Mouse (Mus musculus): ENCODE results near the gene Mgl2.
"Not testable (repeated sequence)": the region's sequence is repeated elsewhere in the genome, so short reads cannot be mapped to it uniquely, and the experiment has no call there.

The Mgl2 gene

DNA sequence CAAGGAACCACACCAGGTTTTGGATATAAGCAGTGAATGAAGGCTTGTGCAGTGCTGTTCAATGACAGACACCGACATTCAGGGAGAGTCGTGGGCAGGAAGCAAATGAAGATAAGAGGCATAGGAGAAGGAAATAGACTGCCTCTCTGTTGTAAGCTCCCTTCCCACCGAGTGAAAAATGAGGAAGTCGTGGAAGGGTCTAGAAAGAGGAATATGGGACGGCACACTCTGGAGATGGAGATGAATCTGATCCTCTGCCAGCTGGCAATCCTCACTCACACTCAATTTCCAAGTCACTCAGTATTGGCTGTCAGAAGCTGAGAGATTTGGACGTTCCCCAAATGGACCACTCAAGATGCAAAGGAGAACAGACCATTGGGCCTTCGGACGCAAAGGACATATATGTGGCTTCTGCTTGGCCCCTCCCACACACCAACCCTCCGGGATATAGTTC lies at the start of gene Mgl2:
TSS of gene Mgl2 (plus strand) at position 404 of the 454 bp plus-strand sequence.
- DNase-seq (ENCODE audit: low read depth, low spot score), result no peak

DNA sequence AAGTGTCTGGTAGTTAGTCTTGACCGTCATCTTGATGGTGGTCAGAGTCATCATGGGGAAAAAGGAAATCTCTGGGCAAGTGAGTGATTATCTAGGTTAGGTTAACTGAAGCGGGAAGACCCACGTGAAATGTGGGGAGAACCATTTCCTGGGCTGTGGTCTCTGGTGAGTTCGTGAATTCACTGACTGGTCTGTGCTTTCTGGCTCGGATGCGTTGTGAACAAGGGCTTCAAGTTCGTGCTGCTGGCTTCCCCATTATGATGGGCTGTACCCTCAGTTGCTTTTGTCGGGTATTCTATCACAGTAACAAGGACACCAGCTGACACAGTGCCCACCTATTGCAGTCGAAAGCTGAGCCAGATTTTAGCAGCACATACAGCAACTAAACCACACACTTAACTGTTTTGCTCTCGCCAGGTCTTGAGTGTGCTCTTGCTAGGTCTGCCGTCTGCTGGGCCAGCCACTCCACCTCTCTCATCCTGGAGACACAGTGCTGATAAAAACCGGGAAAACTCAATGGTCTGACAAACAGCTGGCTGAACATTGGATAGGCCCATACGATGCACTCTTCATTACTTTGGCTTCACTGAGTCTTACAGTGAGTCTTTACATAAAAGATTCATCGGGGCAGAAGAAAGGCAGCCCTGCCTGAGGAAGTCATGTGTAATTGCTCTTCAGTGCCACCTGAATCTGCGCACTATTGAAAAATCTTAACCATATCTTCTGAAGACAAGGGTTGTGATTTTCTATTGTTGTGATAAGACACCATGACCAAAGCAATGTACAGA lies 49.1 kb upstream of the Mgl2 start:
- DNase-seq (ENCODE audit: low read depth, low spot score), result no peak

DNA sequence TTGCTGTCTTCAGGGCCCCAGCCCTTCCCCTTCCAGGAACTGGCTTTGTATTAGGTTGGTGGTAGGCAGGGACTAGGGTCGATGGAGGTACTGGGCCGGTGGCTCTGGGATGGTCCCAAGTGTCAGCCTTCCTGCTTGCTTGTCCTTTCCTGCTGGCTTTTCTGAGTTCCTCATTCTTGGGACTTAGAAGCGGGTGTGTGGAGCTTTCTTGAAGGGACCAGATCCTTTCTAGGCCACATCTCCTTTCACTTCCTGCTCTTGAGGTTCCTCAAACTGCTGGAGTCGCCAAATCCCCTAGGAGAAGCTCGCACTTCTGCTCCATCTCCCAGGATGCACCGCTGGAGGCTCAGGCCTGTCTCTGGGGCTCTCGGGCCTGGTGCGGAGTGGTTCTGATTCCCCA lies 45.6 kb upstream of the Mgl2 start:
- no peak for DNase-seq (ENCODE audit: low read depth, low spot score)

DNA sequence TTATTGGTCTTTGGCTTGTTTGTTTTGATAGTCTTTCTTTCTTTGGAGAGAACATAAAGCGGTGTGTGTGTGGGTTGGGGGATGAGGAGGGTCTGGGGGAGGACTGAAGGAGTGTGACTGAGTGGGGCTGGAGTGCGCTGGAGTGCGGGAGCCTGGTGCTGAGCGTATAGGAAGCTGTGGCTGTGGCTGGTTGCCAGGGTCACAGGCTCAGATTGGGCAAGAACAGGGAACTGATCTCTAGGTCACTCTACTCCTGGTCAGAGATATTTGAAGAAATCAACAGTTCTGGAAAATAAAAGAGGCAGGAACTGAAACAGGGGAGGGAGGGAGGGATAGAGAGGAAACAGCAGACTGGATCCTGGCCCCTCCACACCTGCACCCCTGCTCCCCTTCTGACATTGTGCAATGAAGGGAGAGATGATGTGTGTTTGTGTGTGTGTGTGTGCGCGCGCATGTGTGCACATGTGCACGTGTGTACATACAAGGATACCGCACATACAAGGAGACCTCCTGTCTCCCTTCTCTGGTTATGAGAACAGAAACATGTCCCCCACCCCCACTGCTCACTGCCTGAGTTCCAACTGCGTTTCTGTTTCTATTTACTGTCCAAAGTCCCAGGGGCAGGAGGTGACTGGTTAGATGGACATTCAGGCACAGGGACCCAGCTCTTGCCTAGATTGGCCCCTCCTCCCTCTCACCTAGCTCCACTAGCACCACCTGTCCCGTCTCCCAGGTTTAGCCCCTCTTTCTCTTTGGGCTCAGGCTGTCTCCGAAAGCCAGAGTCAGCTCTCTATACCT lies 37.9 kb upstream of the Mgl2 start, which contains the start of gene Asgr2:
TSS of gene Asgr2 (plus strand) at position 659 of the 798 bp plus-strand sequence.
- no peak for DNase-seq (ENCODE audit: low read depth, low spot score)

DNA sequence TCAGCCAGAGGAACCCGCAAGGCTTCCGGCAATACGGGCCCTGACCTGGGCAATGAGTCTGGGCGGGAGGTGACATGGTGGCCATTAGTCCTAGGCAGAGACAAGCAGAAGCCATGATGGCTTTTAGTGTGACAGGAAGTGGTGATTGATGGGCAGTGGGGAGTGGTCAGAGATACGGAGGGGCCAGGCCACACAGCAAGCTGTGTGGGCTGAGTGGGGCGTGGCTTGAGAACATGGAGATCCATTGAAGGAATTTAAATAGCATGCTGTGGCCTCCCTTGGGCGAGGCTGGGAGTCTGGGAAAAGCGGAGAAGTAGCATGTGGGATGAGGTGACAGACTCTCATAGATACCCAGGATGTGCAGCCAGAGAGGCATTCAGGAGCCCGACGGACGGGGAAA lies 32.7 kb upstream of the Mgl2 start:
- DNase-seq (ENCODE audit: low read depth, low spot score), result no peak

DNA sequence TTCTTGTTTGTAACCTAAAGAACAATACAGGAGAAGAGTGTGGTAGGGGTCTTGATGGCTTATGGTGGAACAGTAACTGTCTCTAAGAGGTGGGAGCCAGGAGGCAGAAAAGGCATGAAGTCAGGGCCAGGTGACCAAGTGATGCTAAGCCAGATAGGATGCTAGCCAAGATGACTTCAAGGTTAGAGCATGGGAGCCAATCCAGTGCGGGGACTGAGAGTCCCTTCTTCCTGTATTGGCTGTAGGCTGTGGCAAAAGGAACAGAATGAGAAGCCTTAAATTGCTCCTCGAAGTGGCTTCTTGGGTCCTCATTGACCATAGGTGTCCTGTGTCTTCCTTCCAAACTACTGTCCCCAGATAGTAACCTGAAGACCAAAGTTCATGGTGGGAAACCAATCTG lies 31.0 kb upstream of the Mgl2 start:
- DNase-seq (ENCODE audit: low read depth, low spot score), result no peak

DNA sequence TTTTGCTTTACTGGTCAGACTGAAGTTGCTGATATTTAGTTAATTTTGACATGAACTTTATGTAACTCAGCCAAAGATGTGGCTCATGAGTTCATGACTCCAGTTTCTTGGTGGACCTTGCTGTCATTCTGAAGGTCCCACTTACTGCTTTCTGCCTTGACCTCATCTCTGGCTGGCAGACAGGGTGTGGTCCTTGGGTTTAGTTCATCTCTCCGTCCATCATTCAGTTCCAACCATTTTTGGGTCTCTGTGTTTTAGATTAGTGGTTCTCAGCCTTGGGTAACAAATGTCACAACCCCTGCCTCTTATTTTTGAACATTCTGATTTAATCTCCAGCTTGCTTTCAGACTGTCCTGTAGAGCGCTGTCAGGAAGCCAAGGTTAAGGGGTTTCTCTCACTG lies 30.3 kb upstream of the Mgl2 start:
- no peak for DNase-seq (ENCODE audit: low read depth, low spot score)

DNA sequence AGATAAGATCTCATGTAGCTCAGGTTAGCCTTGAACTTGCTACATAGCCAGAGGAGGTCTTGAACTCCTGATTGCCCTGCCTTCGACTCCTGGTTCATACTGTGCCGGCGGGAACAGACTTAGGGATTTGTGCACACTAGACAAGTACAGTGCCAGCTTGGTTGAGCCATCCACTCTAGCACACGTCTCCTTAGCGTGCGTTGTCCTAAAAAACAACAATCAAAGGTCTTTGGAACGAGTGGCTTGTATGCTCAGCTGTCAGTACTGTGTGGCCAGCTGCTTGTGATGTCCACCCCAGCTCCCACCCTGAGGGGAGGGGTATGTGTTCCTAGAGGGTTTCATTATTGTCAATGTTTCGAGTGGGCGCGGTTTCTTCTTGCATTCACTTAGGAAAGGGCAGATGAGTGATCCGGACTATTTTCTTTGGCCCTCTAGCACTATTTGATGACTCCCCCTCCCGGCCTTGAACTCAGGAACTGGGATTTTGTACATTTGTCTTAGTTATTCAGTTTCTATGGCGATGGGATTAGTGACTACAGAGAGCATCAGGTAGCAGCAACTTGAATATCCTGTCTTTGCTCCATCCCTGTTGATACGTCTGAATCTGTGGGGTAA lies 26.3 kb upstream of the Mgl2 start:
- DNase-seq (ENCODE audit: low read depth, low spot score), result no peak

DNA sequence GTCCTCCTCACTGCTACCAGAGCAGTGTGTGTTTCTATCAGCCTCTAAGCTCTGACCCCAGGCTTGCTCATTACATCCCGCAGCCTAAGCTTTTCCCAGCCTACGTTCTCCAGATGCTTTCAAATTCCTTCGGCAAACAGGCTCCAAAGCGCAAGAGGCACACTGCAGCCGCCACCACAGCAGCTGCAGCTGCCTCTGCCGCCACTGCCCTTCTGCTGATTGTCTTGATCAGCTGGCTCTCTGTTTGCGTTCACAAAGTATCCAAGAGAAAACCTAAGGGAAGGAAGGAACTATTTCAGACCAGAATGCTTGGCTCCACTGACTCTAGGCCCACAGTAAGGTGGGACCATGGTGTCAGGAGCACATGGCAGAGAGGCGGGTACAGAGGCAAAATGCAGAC lies 23.0 kb upstream of the Mgl2 start:
- no peak for DNase-seq (ENCODE audit: low read depth, low spot score)

DNA sequence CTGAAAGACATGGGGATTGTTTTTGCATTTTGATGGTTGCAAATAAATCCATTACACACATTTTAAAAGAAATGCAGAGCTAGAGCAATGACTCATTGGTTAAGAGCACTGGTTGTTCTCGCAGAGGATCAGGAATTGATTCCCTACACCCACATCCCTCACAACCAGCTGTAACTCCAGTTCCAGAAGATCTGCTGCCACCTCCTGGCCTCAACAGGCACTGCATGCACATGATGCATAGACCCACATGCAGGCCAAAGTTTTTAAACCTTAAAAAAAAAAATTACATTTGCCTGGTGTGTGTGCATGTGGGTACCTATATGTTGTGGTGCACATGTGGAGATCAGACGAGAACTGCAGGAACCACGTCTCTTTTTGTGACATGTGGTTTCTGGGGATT lies 20.0 kb upstream of the Mgl2 start:
- DNase-seq (ENCODE audit: low read depth, low spot score), result peak; percentile 13

DNA sequence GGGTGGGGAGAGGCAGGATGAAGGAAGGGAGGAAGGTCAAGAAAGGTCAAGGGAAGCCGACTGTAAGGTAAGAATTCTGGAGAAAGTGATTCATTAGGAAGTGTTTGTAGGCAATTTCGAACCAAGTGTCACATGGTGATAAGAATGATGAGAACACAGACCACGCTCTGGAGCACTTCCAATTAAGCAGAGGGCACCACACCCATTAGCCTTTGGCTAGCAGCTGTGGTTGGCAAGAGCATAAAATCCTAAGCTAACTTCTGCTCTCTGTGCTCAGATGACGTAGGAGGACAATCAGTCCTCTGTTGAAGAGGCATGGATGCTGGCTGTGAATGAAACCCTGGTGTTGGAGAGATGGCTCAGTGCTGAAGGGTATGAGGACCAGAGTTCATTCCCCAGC lies 15.6 kb upstream of the Mgl2 start:
- DNase-seq (ENCODE audit: low read depth, low spot score), result no peak

DNA sequence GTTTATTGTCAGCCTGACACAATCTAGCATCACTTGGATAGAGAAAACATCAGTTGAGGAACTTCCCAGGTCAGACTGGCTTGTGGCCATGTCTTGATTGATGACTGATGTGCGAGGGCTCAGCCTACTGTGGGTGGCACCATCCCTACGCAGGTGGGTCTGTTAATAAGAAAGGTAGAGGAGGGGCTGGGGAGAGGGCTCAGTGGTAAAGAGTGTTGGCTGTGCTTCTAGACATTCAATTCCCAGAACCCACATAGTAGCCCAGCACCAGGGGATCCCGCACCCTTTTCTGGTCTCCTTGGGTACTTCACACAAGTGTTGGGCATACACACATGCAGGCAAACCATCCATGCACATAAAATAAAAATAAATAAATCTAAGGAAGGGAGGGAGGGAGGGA lies 14.2 kb upstream of the Mgl2 start:
- DNase-seq (ENCODE audit: low read depth, low spot score), result no peak

DNA sequence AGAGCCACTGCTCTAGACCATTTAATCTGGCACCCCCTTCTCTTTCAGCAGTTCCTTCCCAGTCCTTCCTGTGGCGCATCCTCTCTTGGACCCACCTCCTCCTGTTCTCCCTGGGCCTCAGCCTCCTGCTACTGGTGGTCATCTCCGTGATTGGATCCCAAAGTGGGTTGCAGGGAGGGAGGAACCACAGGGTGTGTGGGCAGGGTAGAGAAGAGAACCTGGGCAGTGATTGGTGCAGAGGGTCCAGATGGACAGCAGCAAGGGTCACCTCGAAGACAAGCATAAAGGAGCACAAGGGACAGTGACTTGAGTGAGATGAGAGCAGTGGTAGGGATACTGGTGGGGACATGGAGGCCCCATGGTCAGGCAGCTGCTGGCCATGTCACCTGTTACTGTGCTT lies 4.9 kb downstream of the Mgl2 start:
- DNase-seq (ENCODE audit: low read depth, low spot score), result not testable (repeated sequence)

DNA sequence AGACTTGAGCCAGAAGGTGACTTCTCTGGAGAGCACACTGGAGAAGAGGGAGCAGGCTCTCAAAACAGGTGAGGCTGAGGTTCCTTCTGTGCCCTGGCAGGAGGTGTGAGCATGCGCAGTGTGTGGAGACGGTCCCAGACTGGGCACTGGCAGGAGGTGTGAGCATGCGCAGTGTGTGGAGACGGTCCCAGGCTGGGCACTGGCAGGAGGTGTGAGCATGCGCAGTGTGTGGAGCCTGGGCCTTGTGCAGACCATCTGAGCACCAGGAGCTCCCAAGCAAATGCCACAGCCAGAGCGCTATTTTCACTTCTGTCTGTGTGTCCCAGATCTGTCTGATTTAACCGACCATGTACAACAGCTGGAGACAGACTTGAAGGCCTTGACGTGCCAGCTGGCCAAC lies 5.8 kb downstream of the Mgl2 start:
- not testable (repeated sequence) for DNase-seq (ENCODE audit: low read depth, low spot score)

DNA sequence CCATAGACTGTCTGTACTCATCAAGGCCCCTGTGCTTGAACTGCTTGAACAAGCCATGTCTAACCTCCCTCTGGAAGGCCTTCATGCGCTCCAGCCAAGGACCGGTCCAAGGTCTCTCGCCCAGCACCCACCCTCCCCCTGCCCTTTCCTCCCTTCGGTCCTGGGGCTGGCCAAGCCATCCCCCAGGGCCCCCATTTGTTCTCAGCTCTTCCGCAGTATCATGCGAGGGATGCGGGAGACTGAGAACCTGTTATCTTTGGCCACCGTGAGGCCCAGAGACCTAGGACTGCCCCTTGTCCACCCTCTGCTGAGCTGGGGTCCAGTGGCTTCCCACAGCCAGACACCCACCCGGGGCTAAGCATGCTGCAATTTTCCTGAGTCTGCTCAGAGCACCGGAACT lies 9.0 kb downstream of the Mgl2 start:
- DNase-seq (ENCODE audit: low read depth, low spot score), result no peak

DNA sequence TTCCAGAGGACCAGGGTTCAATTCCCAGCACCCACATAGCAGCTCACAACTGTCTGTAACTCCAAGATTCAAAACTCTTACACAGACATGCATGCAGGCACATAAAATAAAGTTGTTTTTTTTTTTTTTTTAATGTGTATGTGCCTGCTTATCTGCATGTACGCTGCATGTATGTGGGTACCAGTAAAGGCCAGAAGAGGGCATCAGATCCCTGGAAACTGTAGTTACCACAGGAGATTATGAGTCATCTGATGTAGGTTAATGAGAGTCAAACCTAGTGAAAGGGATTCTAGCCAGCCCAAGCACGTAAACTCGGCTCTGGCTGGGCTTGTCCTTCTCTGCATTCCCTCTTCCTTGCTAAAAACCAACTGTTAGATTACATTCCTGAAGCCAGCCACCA lies 20.9 kb downstream of the Mgl2 start:
- DNase-seq (ENCODE audit: low read depth, low spot score), result no peak

DNA sequence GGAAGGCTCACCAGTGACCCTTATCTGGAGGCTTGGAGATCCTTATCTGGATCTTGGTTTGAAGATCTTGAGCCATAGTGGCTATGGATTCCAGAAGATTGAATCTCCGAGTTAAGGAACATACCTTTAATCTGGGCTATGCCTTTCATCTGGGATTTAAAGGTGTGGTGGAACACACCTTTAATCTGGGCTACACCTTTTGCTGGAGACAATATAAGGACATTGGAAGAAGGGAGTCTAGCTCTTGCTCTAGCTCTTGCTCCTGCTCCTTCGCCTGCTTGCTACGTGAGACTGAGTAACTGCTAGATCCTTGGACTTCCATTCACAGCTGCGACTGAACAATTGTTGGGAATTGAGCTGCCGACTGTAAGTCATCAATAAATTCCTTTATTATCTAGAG lies 25.8 kb downstream of the Mgl2 start, which contains the start of gene Clec10a:
TSS of gene Clec10a (plus strand) at position 301 of the 400 bp plus-strand sequence.
- not testable (repeated sequence) for DNase-seq (ENCODE audit: low read depth, low spot score)

DNA sequence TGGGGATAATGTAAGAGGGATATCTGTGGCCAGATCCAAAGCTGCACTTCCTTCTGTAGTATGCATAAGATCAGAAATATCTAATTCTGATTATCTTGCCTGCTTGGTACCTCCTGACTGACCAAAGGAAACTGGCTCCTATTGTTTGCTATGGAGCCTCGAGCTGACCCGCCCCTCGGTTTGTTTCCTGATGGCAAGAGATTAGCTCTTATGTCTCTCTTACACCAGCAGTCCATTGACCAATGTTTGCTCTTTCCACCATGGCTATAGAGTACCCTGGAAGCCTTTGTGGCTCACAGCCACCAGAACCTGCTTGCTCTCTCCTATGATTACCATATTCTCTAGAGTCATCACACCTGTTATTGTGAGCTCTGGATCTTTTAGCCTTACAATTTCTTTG lies 32.2 kb downstream of the Mgl2 start:
- DNase-seq (ENCODE audit: low read depth, low spot score), result no peak

DNA sequence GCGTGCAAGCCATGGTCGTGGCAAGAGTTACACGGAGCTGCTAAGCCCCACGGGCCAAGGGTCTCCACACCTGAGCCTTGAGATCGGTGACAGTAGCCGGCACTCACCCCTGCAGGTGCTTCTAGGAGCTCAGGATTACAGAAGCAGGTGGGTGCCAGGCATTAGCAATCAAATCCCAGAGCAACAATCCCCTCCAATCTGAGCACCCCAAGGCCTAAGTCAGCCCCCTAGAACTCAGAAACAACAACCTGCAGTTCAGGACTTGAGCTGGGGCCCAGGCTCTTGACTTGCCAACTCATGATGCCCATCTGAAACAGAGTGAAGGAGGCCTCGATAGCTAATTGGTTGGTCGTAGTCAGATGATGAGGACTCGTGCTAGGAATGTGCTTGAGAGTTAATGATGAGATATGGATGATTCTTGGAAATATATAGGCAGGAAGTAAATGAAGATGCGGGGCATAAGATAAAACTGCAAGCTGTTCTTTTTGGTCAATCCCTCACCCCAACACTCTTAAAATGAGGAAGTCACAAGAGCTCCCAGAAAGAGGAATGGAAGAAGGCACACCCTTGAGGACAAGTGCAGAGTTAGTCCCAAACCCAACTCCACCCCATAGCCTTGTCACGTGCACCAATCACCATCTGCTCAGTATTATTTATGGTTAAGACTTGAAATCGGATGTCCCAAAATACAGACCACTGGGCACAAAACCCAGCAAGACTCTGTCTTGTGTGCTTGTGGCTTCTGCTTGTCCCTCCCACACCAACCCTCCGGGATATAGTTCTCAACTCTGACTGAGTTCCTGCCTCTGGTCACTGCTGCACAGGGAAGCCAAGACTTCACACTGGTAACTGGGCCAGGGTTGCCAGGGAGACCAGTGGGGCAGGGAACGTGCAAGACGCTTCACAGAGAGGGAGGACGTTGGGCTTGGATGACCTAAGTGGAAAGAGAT lies 36.1 kb downstream of the Mgl2 start:
- no peak for DNase-seq (ENCODE audit: low read depth, low spot score)

DNA sequence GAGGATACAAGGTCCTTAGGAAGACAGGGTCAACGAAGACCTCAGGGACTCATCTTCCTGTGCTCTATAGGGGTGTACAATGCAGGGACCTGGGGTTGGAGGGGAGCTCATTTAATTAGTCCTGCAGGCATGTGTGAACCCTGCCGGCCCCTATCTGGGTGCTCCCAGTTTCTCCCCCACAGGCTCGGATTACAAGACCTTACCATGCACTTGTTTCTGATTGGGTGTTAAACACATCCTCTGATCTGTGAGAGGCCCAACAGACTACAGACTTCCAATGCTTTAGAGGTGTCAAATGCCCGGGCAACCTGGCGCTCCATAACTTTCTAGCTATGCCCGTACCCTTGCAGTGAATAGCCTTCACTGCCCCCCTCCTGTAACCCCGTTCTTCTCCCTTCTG lies 38.0 kb downstream of the Mgl2 start:
- no peak for DNase-seq (ENCODE audit: low read depth, low spot score)

DNA sequence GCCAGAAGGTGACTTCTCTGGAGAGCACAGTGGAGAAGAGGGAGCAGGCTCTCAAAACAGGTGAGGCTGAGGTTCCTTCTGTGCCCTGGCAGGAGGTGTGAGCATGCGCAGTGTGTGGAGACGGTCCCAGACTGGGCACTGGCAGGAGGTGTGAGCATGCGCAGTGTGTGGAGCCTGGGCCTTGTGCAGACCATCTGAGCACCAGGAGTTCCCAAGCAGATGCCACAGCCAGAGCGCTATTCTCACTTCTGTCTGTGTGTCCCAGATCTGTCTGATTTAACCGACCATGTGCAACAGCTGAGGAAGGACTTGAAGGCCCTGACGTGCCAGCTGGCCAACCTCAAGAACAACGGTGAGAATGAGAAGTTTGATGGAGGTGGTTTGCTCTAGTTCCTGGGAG lies 39.3 kb downstream of the Mgl2 start:
- not testable (repeated sequence) for DNase-seq (ENCODE audit: low read depth, low spot score)

All from embryo, embryonic 11.5 days (tissue).